Mouse (Mus musculus) ES-Bruce4 (cell line): ENCODE data around the gene Olfr198. TPM values are rescaled to one million over a fixed set of nuclear protein-coding genes. Genes with fewer than 3 reads are reported as not detected.
"Not testable (repeated sequence)": the region's sequence is repeated elsewhere in the genome, so short reads cannot be mapped to it uniquely, and the experiment has no call there.

Source experiments
- H3K27ac ChIP-seq: 2 replicates; pipeline ENCODE4 v1.5.1; 2012; ENCODE audit warnings: low read length, inconsistent platforms; ENCODE audit not compliant: insufficient read depth
- H3K27me3 ChIP-seq: 2 replicates; pipeline ENCODE4 v1.6.1; 2012; ENCODE audit warnings: mild to moderate bottlenecking, low read length, inconsistent platforms; ENCODE audit not compliant: control insufficient read depth, poor library complexity, insufficient read depth, severe bottlenecking
- H3K36me3 ChIP-seq: 2 replicates; pipeline ENCODE4 v1.6.1; 2012; ENCODE audit warnings: inconsistent platforms, mild to moderate bottlenecking, low read length, moderate library complexity; ENCODE audit not compliant: control insufficient read depth, poor library complexity, insufficient read depth, severe bottlenecking
- H3K4me1 ChIP-seq: one replicate; pipeline ENCODE4 v1.8.1; 2011; ENCODE audit warnings: low read length; ENCODE audit not compliant: control insufficient read depth, insufficient read depth
- H3K4me3 ChIP-seq: 2 replicates; pipeline ENCODE4 v1.5.1; 2011; ENCODE audit warnings: low read depth, mild to moderate bottlenecking, low read length
- H3K9ac ChIP-seq: 2 replicates; pipeline ENCODE4 v1.6.1; 2012; ENCODE audit warnings: low read depth, mild to moderate bottlenecking, inconsistent platforms; ENCODE audit not compliant: poor library complexity, severe bottlenecking
- H3K9me3 ChIP-seq: replicated peaks from 2 replicates; pipeline ENCODE4 v1.6.1; 2012; ENCODE audit warnings: mild to moderate bottlenecking, low read length, inconsistent platforms; ENCODE audit not compliant: control insufficient read depth, poor library complexity, insufficient read depth, severe bottlenecking
- CTCF ChIP-seq: IDR thresholded peaks from one replicate; pipeline ENCODE4 v1.8.1; 2011; ENCODE audit warnings: low read depth, low read length
- EP300 ChIP-seq: IDR thresholded peaks from 2 replicates; pipeline ENCODE4 v1.6.1; 2011; ENCODE audit warnings: low read depth, low read length; ENCODE audit not compliant: insufficient read depth
- POLR2A ChIP-seq: IDR thresholded peaks from one replicate; pipeline ENCODE4 v1.8.1; 2011; ENCODE audit warnings: low read length; ENCODE audit not compliant: insufficient read depth
- polyA plus RNA-seq: library from polyadenylated mRNA; stranded (reverse); fragments of >200 nt; gene quantifications from 2 replicates; pipeline ENCODE4 v1.2.4, GENCODE M21; 2011; ENCODE audit warnings: low read depth; ENCODE audit not compliant: missing spikeins, insufficient read depth, insufficient read length

Gene Olfr198
- polyA plus RNA-seq = not detected in 2 replicates

- H3K9ac ChIP-seq, H3K27me3 ChIP-seq, H3K27ac ChIP-seq, H3K9me3 ChIP-seq, H3K4me3 ChIP-seq, H3K36me3 ChIP-seq, H3K4me1 ChIP-seq: not testable (repeated sequence)
These were observed at the start of gene Olfr198 for GRCm38 (mm10) chr16:59203433-59203832. Gene Olfr198 (minus strand): TSS chr16:59203533.

- no peaks in the 10 kb centered on the region for H3K27me3 ChIP-seq
- no peaks in the 10 kb centered on the region for H3K36me3 ChIP-seq
- H3K9me3 ChIP-seq = 0 out of 2 replicates have a peak, but pooled peaks cover 3% of the 10 kb centered on the region
- H3K4me1 ChIP-seq = no peaks in the 10 kb centered on the region
- no peak overlapping the region for H3K9ac ChIP-seq
- H3K27ac ChIP-seq = no peak overlapping the region
- TF ChIP-seq CTCF (no peak), POLR2A (no peak), EP300 (no peak)
- no peak overlapping the region for H3K4me3 ChIP-seq
These were observed 46.4 kb upstream of the Olfr198 start for GRCm38 (mm10) chr16:59249684-59250083.

- H3K4me1 ChIP-seq, H3K27ac ChIP-seq, H3K27me3 ChIP-seq, H3K36me3 ChIP-seq, H3K9ac ChIP-seq, H3K4me3 ChIP-seq, H3K9me3 ChIP-seq: not testable (repeated sequence)
These were observed 16.3 kb upstream of the Olfr198 start, which contains the start of gene Olfr199 for GRCm38 (mm10) chr16:59219667-59220066. Gene Olfr199 (minus strand): TSS chr16:59219767.

GRCm38 (mm10) chr16:59217861-59218260 is 14.5 kb upstream of the Olfr198 start:
- H3K4me3 ChIP-seq, H3K4me1 ChIP-seq, H3K9ac ChIP-seq, H3K27ac ChIP-seq, H3K36me3 ChIP-seq, H3K9me3 ChIP-seq, H3K27me3 ChIP-seq: not testable (repeated sequence)

- Histone ChIP-seq H3K27me3 (no peaks in the 10 kb centered on the region), H3K36me3 (no peaks in the 10 kb centered on the region), H3K4me1 (no peaks in the 10 kb centered on the region), H3K9me3 (no peaks in the 10 kb centered on the region), H3K4me3 (no peak within 1 kb of the TSS), H3K9ac (no peak within 1 kb of the TSS), H3K27ac (no peak within 1 kb of the TSS)
- TF ChIP-seq CTCF (no peak), EP300 (no peak), POLR2A (no peak)
These were observed 33.0 kb downstream of the Olfr198 start, which contains the start of gene Olfr196 for GRCm38 (mm10) chr16:59170354-59170753. Gene Olfr196 (minus strand): TSS chr16:59170454.

- H3K4me3 ChIP-seq = no peak overlapping the region
- no peak overlapping the region for H3K27ac ChIP-seq
- H3K4me1 ChIP-seq = no peaks in the 10 kb centered on the region
- no peaks in the 10 kb centered on the region for H3K27me3 ChIP-seq
- H3K36me3 ChIP-seq = no peaks in the 10 kb centered on the region
- H3K9me3 ChIP-seq = no peaks in the 10 kb centered on the region
- TF ChIP-seq CTCF = no peak
- no peak for TF ChIP-seq POLR2A
- no peak for TF ChIP-seq EP300
- no peak overlapping the region for H3K9ac ChIP-seq
These were observed 51.3 kb downstream of the Olfr198 start for GRCm38 (mm10) chr16:59151996-59152395.

Other genes starting within 250 kb of the Olfr198 start
- gene Olfr183, start 208.2 kb downstream of the Olfr198 start, polyA plus RNA-seq = not detected in 2 replicates
- gene Olfr186, start 173.2 kb downstream of the Olfr198 start, polyA plus RNA-seq = not detected in 2 replicates
- gene Olfr187, start 163.8 kb downstream of the Olfr198 start, polyA plus RNA-seq = not detected in 2 replicates
- gene Olfr190, start 125.5 kb downstream of the Olfr198 start, polyA plus RNA-seq = not detected in 2 replicates
- not detected in 2 replicates for gene Olfr191, start 113.7 kb downstream of the Olfr198 start, polyA plus RNA-seq
- not detected in 2 replicates for gene Olfr193, start 91.7 kb downstream of the Olfr198 start, polyA plus RNA-seq
- gene Olfr194, start 82.5 kb downstream of the Olfr198 start, polyA plus RNA-seq = not detected in 2 replicates
- not detected in 2 replicates for gene Olfr195, start 56.5 kb downstream of the Olfr198 start, polyA plus RNA-seq
- not detected in 2 replicates for gene Olfr196, start 33.1 kb downstream of the Olfr198 start, polyA plus RNA-seq
- gene Olfr199, start 16.2 kb upstream of the Olfr198 start, polyA plus RNA-seq = not detected in 2 replicates
- not detected in 2 replicates for gene Olfr201, start 69.1 kb upstream of the Olfr198 start, polyA plus RNA-seq
- not detected in 2 replicates for gene Olfr202, start 83.3 kb upstream of the Olfr198 start, polyA plus RNA-seq
- not detected in 2 replicates for gene Olfr203, start 95.3 kb upstream of the Olfr198 start, polyA plus RNA-seq
- not detected in 2 replicates for gene Olfr204, start 114.7 kb upstream of the Olfr198 start, polyA plus RNA-seq
- gene Olfr205, start 127.6 kb upstream of the Olfr198 start, polyA plus RNA-seq = not detected in 2 replicates
- gene Olfr206, start 145.7 kb upstream of the Olfr198 start, polyA plus RNA-seq = not detected in 2 replicates
- not detected in 2 replicates for gene Olfr209, start 160.5 kb upstream of the Olfr198 start, polyA plus RNA-seq
- not detected in 2 replicates for gene Gabrr3, start 203.8 kb upstream of the Olfr198 start, polyA plus RNA-seq